Mouse (Mus musculus): ENCODE data around the gene a. TPM values are rescaled to one million over a fixed set of nuclear protein-coding genes. Genes with fewer than 3 reads are reported as not detected.
A peak's percentile ranks its signal among the peaks of the same experiment; 100 is the strongest.
"Not testable (repeated sequence)": the region's sequence is repeated elsewhere in the genome, so short reads cannot be mapped to it uniquely, and the experiment has no call there.

a gene
- total and polyA plus RNA-seq, 2 experiments from 2014 or later, result 0.85 TPM; not detected in 1

- Histone ChIP-seq H3K9me3 (ENCODE audit: low read length) (no peaks in the 10 kb centered on the region), H3K36me3 (ENCODE audit: insufficient read depth, low read length) (no peaks in the 10 kb centered on the region), H3K4me1 (ENCODE audit: insufficient read depth, low read length) (no peaks in the 10 kb centered on the region), H3K27me3 (ENCODE audit: insufficient read depth, low read length) (no peaks in the 10 kb centered on the region), H3K27ac (no peak overlapping the region), H3K9ac (replicated peaks; ENCODE audit: low read length) (no peak overlapping the region), H3K4me2 (ENCODE audit: low read depth, low read length) (no peak overlapping the region), H3K4me3 (ENCODE audit: low read length) (no peak overlapping the region)
- ATAC-seq, result no peak
- no peak for TF ChIP-seq CTCF (IDR thresholded peaks at IDR 0.05; ENCODE audit: low read depth)
- WGBS, result 92% methylated on average over 11 of the region's 11 CpGs
- DNase-seq (ENCODE audit: low spot score), result no peak
Observed at GRCm38 (mm10) chr2:155005491-155005890, 214.3 kb downstream of the a start.

GRCm38 (mm10) chr2:155011086-155011656, 220.0 kb downstream of the a start:
- no peak overlapping the region for H3K9ac ChIP-seq (replicated peaks; ENCODE audit: low read length)

GRCm38 (mm10) chr2:155012991-155013390, 221.8 kb downstream of the a start:
- H3K9ac ChIP-seq (replicated peaks; ENCODE audit: low read length), result no peak overlapping the region
- DNase-seq (ENCODE audit: low spot score) (peak; percentile 20), ATAC-seq (no peak)
- no peak overlapping the region for H3K4me2 ChIP-seq (ENCODE audit: low read depth, low read length)
- no peaks in the 10 kb centered on the region for H3K4me1 ChIP-seq (ENCODE audit: insufficient read depth, low read length)
- no peaks in the 10 kb centered on the region for H3K27me3 ChIP-seq (ENCODE audit: insufficient read depth, low read length)
- no peak overlapping the region for H3K4me3 ChIP-seq (ENCODE audit: low read length)
- H3K36me3 ChIP-seq (ENCODE audit: insufficient read depth, low read length), result no peaks in the 10 kb centered on the region
- H3K27ac ChIP-seq, result no peak overlapping the region
- H3K9me3 ChIP-seq (ENCODE audit: low read length), result no peaks in the 10 kb centered on the region
- 70% methylated on average over 6 of the region's 6 CpGs for WGBS
- no peak for TF ChIP-seq CTCF (IDR thresholded peaks at IDR 0.05; ENCODE audit: low read depth)

More at GRCm38 (mm10) chr2:155011086-155011656, 220.0 kb downstream of the a start:
- DNase-seq (ENCODE audit: low spot score) (no peak), ATAC-seq (no peak)
- Histone ChIP-seq H3K27me3 (ENCODE audit: insufficient read depth, low read length) (no peaks in the 10 kb centered on the region), H3K4me3 (ENCODE audit: low read length) (no peak overlapping the region), H3K27ac (no peak overlapping the region), H3K4me2 (ENCODE audit: low read depth, low read length) (no peak overlapping the region), H3K36me3 (ENCODE audit: insufficient read depth, low read length) (no peaks in the 10 kb centered on the region), H3K9me3 (ENCODE audit: low read length) (no peaks in the 10 kb centered on the region), H3K4me1 (ENCODE audit: insufficient read depth, low read length) (no peaks in the 10 kb centered on the region)
- no peak for TF ChIP-seq CTCF (IDR thresholded peaks at IDR 0.05; ENCODE audit: low read depth)
- WGBS, result 56% methylated on average over 3 of the region's 3 CpGs

DNA sequence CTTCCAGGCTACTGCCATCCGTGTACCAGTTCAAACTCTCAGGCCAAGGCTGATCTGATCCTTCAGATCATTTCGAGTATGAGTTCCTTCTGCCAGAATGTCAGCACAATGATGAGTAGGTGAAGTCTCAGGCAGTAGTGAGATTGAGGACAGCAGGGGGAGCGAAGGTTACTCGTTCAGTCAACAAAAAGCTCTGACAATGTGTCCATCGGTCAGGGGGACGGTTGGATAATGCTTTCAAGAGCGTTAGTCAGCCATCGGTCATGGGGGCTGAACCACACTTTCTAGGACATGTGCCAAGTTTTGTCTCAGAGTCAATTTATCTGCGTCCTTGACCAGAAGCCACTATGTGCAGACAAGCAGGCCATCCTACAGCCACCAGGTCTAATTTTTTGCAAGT, 225.5 kb downstream of the a start:
- not testable (repeated sequence) for H3K4me3 ChIP-seq (ENCODE audit: low read length); H3K4me1 ChIP-seq (ENCODE audit: insufficient read depth, low read length); H3K27ac ChIP-seq; H3K36me3 ChIP-seq (ENCODE audit: insufficient read depth, low read length); H3K9ac ChIP-seq (replicated peaks; ENCODE audit: low read length); DNase-seq (ENCODE audit: low spot score); H3K9me3 ChIP-seq (ENCODE audit: low read length); H3K27me3 ChIP-seq (ENCODE audit: insufficient read depth, low read length); ATAC-seq; H3K4me2 ChIP-seq (ENCODE audit: low read depth, low read length)
- 19% methylated on average over 5 of the region's 9 CpGs for WGBS

GRCm38 (mm10) chr2:155018251-155018755, 227.1 kb downstream of the a start, which contains the start of gene Gm14226:
Gene Gm14226 (plus strand): TSS chr2:155018266.
- not testable (repeated sequence) for H3K4me1 ChIP-seq (ENCODE audit: insufficient read depth, low read length); H3K36me3 ChIP-seq (ENCODE audit: insufficient read depth, low read length); H3K9me3 ChIP-seq (ENCODE audit: low read length); H3K27me3 ChIP-seq (ENCODE audit: insufficient read depth, low read length); DNase-seq (ENCODE audit: low spot score); ATAC-seq
- WGBS, result 1% methylated on average over 24 of the region's 26 CpGs
- Histone ChIP-seq H3K4me2 (ENCODE audit: low read depth, low read length) (peak within 1 kb of the TSS; percentile 98), H3K4me3 (ENCODE audit: low read length) (peak within 1 kb of the TSS; percentile 49), H3K9ac (replicated peaks; ENCODE audit: low read length) (peak within 1 kb of the TSS; percentile 55), H3K27ac (peak within 1 kb of the TSS; percentile 80)

GRCm38 (mm10) chr2:155018762-155019641, 227.8 kb downstream of the a start:
- H3K9ac ChIP-seq (replicated peaks; ENCODE audit: low read length), result peak overlapping the region; percentile 55
- no peaks in the 10 kb centered on the region for H3K36me3 ChIP-seq (ENCODE audit: insufficient read depth, low read length)
- H3K9me3 ChIP-seq (ENCODE audit: low read length), result no peaks in the 10 kb centered on the region
- ATAC-seq (peak; percentile 96), DNase-seq (ENCODE audit: low spot score) (peak; percentile 79)
- H3K27me3 ChIP-seq (ENCODE audit: insufficient read depth, low read length), result no peaks in the 10 kb centered on the region
- H3K27ac ChIP-seq, result peak overlapping the region; percentile 80
- peak; percentile 35 for TF ChIP-seq CTCF (IDR thresholded peaks at IDR 0.05; ENCODE audit: low read depth)
- under 1% methylated on average over 38 of the region's 38 CpGs for WGBS
- no peaks in the 10 kb centered on the region for H3K4me1 ChIP-seq (ENCODE audit: insufficient read depth, low read length)
- peak overlapping the region; percentile 49 for H3K4me3 ChIP-seq (ENCODE audit: low read length)
- H3K4me2 ChIP-seq (ENCODE audit: low read depth, low read length), result peak overlapping the region; percentile 98

Measured in hindbrain, postnatal 0 days (tissue).